Mouse (Mus musculus): Measurements from ENCODE around the gene Exosc7.

The Exosc7 gene

GRCm38 (mm10) chr9:123183226-123183625 lies 70.2 kb downstream of the Exosc7 start:
- no peak for DNase-seq (ENCODE audit: extremely low spot score, low read depth, low spot score)

GRCm38 (mm10) chr9:123185546-123185945 lies 72.5 kb downstream of the Exosc7 start:
- no peak for DNase-seq (ENCODE audit: extremely low spot score, low read depth, low spot score)

All from hindlimb bud, embryonic 11.5 days (tissue).